Mouse (Mus musculus): Measurements from ENCODE around the gene Zfp987.
"Not testable (repeated sequence)": the region's sequence is repeated elsewhere in the genome, so short reads cannot be mapped to it uniquely, and the experiment has no call there.

Zfp987 gene

GRCm38 (mm10) chr4:146096998-146097397 lies at the start of gene Zfp987:
Gene Zfp987, plus strand, starts transcription at chr4:146097298.
- not testable (repeated sequence) for DNase-seq

GRCm38 (mm10) chr4:146052536-146052935 lies 44.6 kb upstream of the Zfp987 start:
- not testable (repeated sequence) for DNase-seq

GRCm38 (mm10) chr4:146053445-146053844 lies 43.7 kb upstream of the Zfp987 start:
- DNase-seq = not testable (repeated sequence)

GRCm38 (mm10) chr4:146055335-146055734 lies 41.8 kb upstream of the Zfp987 start:
- no peak for DNase-seq

GRCm38 (mm10) chr4:146058646-146059045 lies 38.5 kb upstream of the Zfp987 start:
- not testable (repeated sequence) for DNase-seq

- DNase-seq = not testable (repeated sequence)
Observed at GRCm38 (mm10) chr4:146059078-146059477, 38.0 kb upstream of the Zfp987 start.

GRCm38 (mm10) chr4:146059974-146060693 lies 37.0 kb upstream of the Zfp987 start:
- not testable (repeated sequence) for DNase-seq

- DNase-seq = not testable (repeated sequence)
Observed at GRCm38 (mm10) chr4:146061082-146061481, 36.0 kb upstream of the Zfp987 start.

- not testable (repeated sequence) for DNase-seq
Observed at GRCm38 (mm10) chr4:146062021-146062420, 35.1 kb upstream of the Zfp987 start.

GRCm38 (mm10) chr4:146063001-146063400 lies 34.1 kb upstream of the Zfp987 start:
- DNase-seq = not testable (repeated sequence)

- DNase-seq = not testable (repeated sequence)
Observed at GRCm38 (mm10) chr4:146063621-146064020, 33.5 kb upstream of the Zfp987 start.

GRCm38 (mm10) chr4:146064807-146065206 lies 32.3 kb upstream of the Zfp987 start:
- not testable (repeated sequence) for DNase-seq

- not testable (repeated sequence) for DNase-seq
Observed at GRCm38 (mm10) chr4:146066932-146067580, 30.0 kb upstream of the Zfp987 start.

GRCm38 (mm10) chr4:146067594-146067993 lies 29.5 kb upstream of the Zfp987 start:
- DNase-seq = not testable (repeated sequence)

GRCm38 (mm10) chr4:146073264-146073663 lies 23.8 kb upstream of the Zfp987 start:
- not testable (repeated sequence) for DNase-seq

- DNase-seq = not testable (repeated sequence)
Observed at GRCm38 (mm10) chr4:146101448-146101847, 4.3 kb downstream of the Zfp987 start.

GRCm38 (mm10) chr4:146156524-146156923 lies 59.4 kb downstream of the Zfp987 start, which contains the start of gene Zfp600:
Gene Zfp600, plus strand, starts transcription at chr4:146156824.
- DNase-seq = not testable (repeated sequence)

GRCm38 (mm10) chr4:146162893-146163292 lies 65.8 kb downstream of the Zfp987 start:
- DNase-seq = not testable (repeated sequence)

GRCm38 (mm10) chr4:146167202-146167832 lies 70.2 kb downstream of the Zfp987 start:
- not testable (repeated sequence) for DNase-seq

- DNase-seq = not testable (repeated sequence)
Observed at GRCm38 (mm10) chr4:146167879-146168532, 70.9 kb downstream of the Zfp987 start.

GRCm38 (mm10) chr4:146168730-146169215 lies 71.7 kb downstream of the Zfp987 start:
- DNase-seq = not testable (repeated sequence)

GRCm38 (mm10) chr4:146173378-146174226 lies 76.5 kb downstream of the Zfp987 start:
- peak in 1 of 2 experiments; percentile 11 for DNase-seq

All from kidney, adult 8-10 months (tissue).